Mouse (Mus musculus) forebrain, embryonic 11.5 days (tissue): ENCODE data around the gene Cyfip2. TPM values are rescaled to one million over a fixed set of nuclear protein-coding genes. Genes with fewer than 3 reads are reported as not detected.

Experiments used
- ATAC-seq: fragments of 200-750 bp; cut with Nextera tagmentation; replicated peaks from 2 replicates; pipeline ENCODE4 v1.8.0; 2017; ENCODE audit warnings: moderate TSS enrichment; ENCODE audit not compliant: low FRiP score
- DNase-seq: peaks from one replicate; pipeline ENCODE4 v3.0.0-alpha.2; 2017; ENCODE audit warnings: low spot score
- H3K27ac ChIP-seq: fragments of 300-500 bp; sonication (generic); 2 replicates; pipeline ENCODE4 v1.5.1; 2014; ENCODE audit warnings: low read depth, low read length
- H3K27me3 ChIP-seq: fragments of 300-500 bp; sonication (generic); 2 replicates; pipeline ENCODE4 v1.6.1; 2014; ENCODE audit warnings: mild to moderate bottlenecking, low read length, mixed read lengths; ENCODE audit not compliant: control insufficient read depth, insufficient read depth
- H3K36me3 ChIP-seq: fragments of 300-500 bp; sonication (generic); 2 replicates; pipeline ENCODE4 v1.6.1; 2014; ENCODE audit warnings: mild to moderate bottlenecking, low read length, moderate library complexity, mixed read lengths; ENCODE audit not compliant: control insufficient read depth, insufficient read depth
- H3K4me1 ChIP-seq: fragments of 300-500 bp; sonication (generic); replicated peaks from 2 replicates; pipeline ENCODE4 v1.6.1; 2014; ENCODE audit warnings: low read length, mixed read lengths; ENCODE audit not compliant: control insufficient read depth, insufficient read depth
- H3K4me2 ChIP-seq: fragments of 300-500 bp; sonication (generic); 2 replicates; pipeline ENCODE4 v1.6.1; 2014; ENCODE audit warnings: low read depth, mild to moderate bottlenecking, low read length, moderate library complexity, mixed read lengths; ENCODE audit not compliant: severe bottlenecking
- H3K4me3 ChIP-seq: fragments of 300-500 bp; sonication (generic); 2 replicates; pipeline ENCODE4 v1.5.1; 2014; ENCODE audit warnings: low read depth, low read length
- H3K9ac ChIP-seq: fragments of 300-500 bp; sonication (generic); 2 replicates; pipeline ENCODE4 v1.6.1; 2014; ENCODE audit warnings: low read length
- H3K9me3 ChIP-seq: fragments of 300-500 bp; sonication (generic); 2 replicates; pipeline ENCODE4 v1.6.1; 2016; ENCODE audit warnings: low read length, mixed read lengths; ENCODE audit not compliant: control insufficient read depth
- WGBS: fragments of 180-500 bp; shearing (Covaris S2); extraction: QIAGEN DNeasy Blood & Tissue Kit; methylation state at CpG from one replicate; pipeline ENCODE4 v1.1.7; 2014; 5-methylcytosine and 5-hydroxymethylcytosine counted together
- polyA plus RNA-seq: library from polyadenylated mRNA; unstranded; fragments of >200 nt; fragmentation: Nextera tagmentation; extraction: Ambion mirVana; gene quantifications from 2 replicates; pipeline ENCODE4 v1.2.1, GENCODE M21; 2014

The Cyfip2 gene
- polyA plus RNA-seq, 1 experiment from 2014 or later: 50.9 TPM

DNA sequence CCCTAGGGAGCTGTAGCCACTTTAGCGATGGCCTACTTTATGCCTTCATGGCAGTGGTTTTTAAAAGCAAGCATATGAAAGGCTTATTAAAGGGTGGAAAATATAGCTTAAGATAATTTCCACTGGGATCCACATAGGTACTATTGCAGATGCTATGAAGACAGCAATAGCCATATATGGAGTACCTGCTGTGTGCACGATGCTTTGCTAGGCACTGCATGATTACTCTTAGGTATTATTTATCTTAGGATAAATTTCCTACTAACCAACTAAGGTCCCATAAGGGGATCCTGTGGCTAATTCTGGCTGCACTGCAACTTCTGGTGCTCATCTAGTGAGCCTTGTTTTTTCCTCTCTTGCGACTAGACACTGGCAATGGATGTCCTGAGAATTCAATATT, 64.3 kb downstream of the Cyfip2 start:
- Histone ChIP-seq H3K4me1 (no peaks in the 10 kb centered on the region), H3K9me3 (no peaks in the 10 kb centered on the region), H3K36me3 (no peaks in the 10 kb centered on the region; the same call in 1 of the 2 replicates), H3K27ac (no peak overlapping the region), H3K4me2 (no peak overlapping the region), H3K4me3 (no peak overlapping the region), H3K27me3 (no peaks in the 10 kb centered on the region), H3K9ac (no peak overlapping the region)
- ATAC-seq: no peak
- 93% methylated on average over 3 of the region's 3 CpGs for WGBS
- no peak for DNase-seq

DNA sequence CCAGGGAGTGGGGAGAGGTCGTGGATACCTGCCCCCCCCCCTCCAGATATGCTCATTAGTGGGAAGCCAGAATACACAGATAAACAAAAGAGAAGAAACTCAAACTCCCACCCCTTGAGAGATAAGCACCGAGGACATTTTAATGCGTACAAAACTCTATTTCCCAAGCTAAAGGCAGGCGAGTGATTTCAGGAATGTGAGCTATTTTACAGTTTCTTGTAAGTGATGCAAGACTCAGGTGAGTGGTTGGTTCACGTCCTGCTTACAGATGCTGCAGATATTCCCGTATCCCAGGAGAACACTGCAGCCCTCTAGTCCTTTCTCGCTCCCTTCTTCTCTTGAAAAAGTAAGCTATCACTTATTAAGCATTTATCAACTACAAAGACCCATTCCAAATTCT, 66.3 kb downstream of the Cyfip2 start:
- DNase-seq: no peak
- H3K4me1 ChIP-seq: no peaks in the 10 kb centered on the region
- no peaks in the 10 kb centered on the region for H3K9me3 ChIP-seq
- no peak overlapping the region for H3K4me3 ChIP-seq
- H3K36me3 ChIP-seq: no peaks in the 10 kb centered on the region; the same call in 1 of the 2 replicates
- no peak overlapping the region for H3K9ac ChIP-seq
- 85% methylated on average over 7 of the region's 7 CpGs for WGBS
- H3K4me2 ChIP-seq: no peak overlapping the region
- ATAC-seq: no peak
- H3K27me3 ChIP-seq: no peaks in the 10 kb centered on the region
- no peak overlapping the region for H3K27ac ChIP-seq

DNA sequence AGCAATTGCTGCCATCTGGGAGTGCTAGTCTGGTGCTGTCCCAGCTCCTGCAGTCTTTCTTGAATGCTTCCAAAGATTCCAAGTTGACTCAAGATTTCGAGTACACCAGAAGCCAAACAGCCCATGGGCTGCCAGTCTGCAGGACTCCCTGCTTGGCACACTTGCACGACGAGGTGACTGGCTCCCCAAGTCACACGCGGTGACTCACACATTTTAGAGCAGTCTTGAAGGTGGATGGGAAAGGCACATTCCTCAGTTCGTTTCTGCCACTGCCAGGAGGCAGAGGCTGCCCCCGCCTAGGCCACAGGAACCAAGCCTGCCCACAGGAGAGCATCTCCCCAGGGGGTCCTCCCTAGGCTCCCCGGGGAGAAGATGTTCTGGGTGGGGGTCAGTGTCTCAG, 66.7 kb downstream of the Cyfip2 start:
- Histone ChIP-seq H3K9me3 (no peaks in the 10 kb centered on the region), H3K9ac (no peak overlapping the region), H3K27ac (no peak overlapping the region), H3K4me2 (no peak overlapping the region), H3K27me3 (no peaks in the 10 kb centered on the region), H3K4me3 (no peak overlapping the region), H3K36me3 (no peaks in the 10 kb centered on the region; the same call in 1 of the 2 replicates), H3K4me1 (no peaks in the 10 kb centered on the region)
- no peak for ATAC-seq
- DNase-seq: no peak
- WGBS: 84% methylated on average over 8 of the region's 8 CpGs

GRCm38 (mm10) chr11:46244731-46245604, 67.7 kb downstream of the Cyfip2 start:
- 80% methylated on average over 23 of the region's 23 CpGs for WGBS

GRCm38 (mm10) chr11:46241985-46242384, 70.7 kb downstream of the Cyfip2 start:
- no peaks in the 10 kb centered on the region for H3K4me1 ChIP-seq
- no peak for DNase-seq
- H3K36me3 ChIP-seq: no peaks in the 10 kb centered on the region; the same call in 1 of the 2 replicates
- no peak overlapping the region for H3K9ac ChIP-seq
- no peaks in the 10 kb centered on the region for H3K9me3 ChIP-seq
- H3K4me3 ChIP-seq: no peak overlapping the region
- H3K27ac ChIP-seq: no peak overlapping the region
- 93% methylated on average over 8 of the region's 8 CpGs for WGBS
- H3K4me2 ChIP-seq: no peak overlapping the region
- no peak for ATAC-seq
- no peaks in the 10 kb centered on the region for H3K27me3 ChIP-seq

More at GRCm38 (mm10) chr11:46244731-46245604, 67.7 kb downstream of the Cyfip2 start:
- H3K27ac ChIP-seq: no peak overlapping the region
- no peak for ATAC-seq
- H3K9ac ChIP-seq: no peak overlapping the region
- no peaks in the 10 kb centered on the region for H3K4me1 ChIP-seq
- DNase-seq: no peak
- no peak overlapping the region for H3K4me3 ChIP-seq
- H3K36me3 ChIP-seq: no peaks in the 10 kb centered on the region; the same call in 1 of the 2 replicates
- no peaks in the 10 kb centered on the region for H3K9me3 ChIP-seq
- no peaks in the 10 kb centered on the region for H3K27me3 ChIP-seq
- no peak overlapping the region for H3K4me2 ChIP-seq

GRCm38 (mm10) chr11:46241150-46241673, 71.4 kb downstream of the Cyfip2 start:
- H3K27ac ChIP-seq: no peak overlapping the region
- H3K9ac ChIP-seq: no peak overlapping the region
- H3K4me1 ChIP-seq: no peaks in the 10 kb centered on the region
- WGBS: 91% methylated on average over 7 of the region's 7 CpGs
- DNase-seq: no peak
- H3K4me2 ChIP-seq: no peak overlapping the region
- no peaks in the 10 kb centered on the region for H3K27me3 ChIP-seq
- ATAC-seq: no peak
- no peaks in the 10 kb centered on the region for H3K9me3 ChIP-seq
- no peak overlapping the region for H3K4me3 ChIP-seq
- H3K36me3 ChIP-seq: no peaks in the 10 kb centered on the region; the same call in 1 of the 2 replicates

DNA sequence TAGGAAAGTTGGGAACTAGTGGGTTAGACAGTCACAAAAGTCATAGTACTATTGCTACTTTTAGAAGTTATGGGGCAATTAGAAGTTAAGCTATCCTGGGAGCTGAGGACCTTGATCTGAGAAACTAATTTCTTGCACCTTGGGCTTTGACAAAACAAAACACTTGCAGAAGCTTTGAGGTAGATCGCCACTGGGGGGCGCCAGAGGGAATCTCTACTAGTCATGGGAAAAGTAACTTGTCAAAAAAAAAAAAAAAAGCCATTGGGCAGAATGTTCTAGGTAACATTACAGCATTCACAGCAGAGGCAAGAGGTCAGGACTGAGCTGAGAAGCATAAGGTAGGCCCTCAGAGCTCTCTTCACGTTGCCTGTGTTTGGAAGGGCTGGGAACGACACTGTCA, 75.7 kb downstream of the Cyfip2 start:
- Histone ChIP-seq H3K9me3 (no peaks in the 10 kb centered on the region), H3K27me3 (no peaks in the 10 kb centered on the region), H3K36me3 (no peaks in the 10 kb centered on the region; the same call in 1 of the 2 replicates), H3K9ac (no peak overlapping the region), H3K27ac (no peak overlapping the region), H3K4me2 (no peak overlapping the region), H3K4me3 (no peak overlapping the region), H3K4me1 (no peaks in the 10 kb centered on the region)
- 43% methylated on average over 4 of the region's 4 CpGs for whole genome bisulfite sequencing
- no peak for ATAC-seq
- peak; percentile 84 for DNase-seq

DNA sequence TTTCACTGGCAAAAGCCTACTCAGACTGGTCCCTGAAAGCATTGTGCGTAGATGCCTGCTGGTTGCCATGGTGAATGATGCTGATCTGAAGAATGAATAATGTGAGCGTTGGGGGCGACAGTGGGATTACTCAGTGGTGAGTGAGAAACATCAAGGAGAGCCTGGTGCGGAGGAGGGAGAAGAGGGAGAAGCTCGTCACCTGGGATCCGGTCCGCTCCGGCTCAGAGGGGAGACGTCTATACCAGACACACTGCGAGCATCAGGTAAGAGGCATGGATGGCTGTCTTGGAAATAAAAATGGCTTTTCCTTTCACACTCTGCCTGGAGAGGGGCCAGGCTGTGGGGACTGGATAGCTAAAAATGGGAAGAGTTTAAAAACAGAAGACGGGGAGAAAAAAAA, 77.3 kb downstream of the Cyfip2 start, which contains the start of gene Fndc9:
Gene Fndc9 (plus strand): TSS at position 198 of the 400 bp plus-strand sequence.
- DNase-seq: no peak
- Histone ChIP-seq H3K4me1 (no peaks in the 10 kb centered on the region), H3K27me3 (no peaks in the 10 kb centered on the region), H3K9me3 (no peaks in the 10 kb centered on the region), H3K9ac (no peak within 1 kb of the TSS), H3K4me2 (no peak within 1 kb of the TSS; the same call in 1 of the 2 replicates), H3K36me3 (no peaks in the 10 kb centered on the region; the same call in 1 of the 2 replicates), H3K4me3 (no peak within 1 kb of the TSS), H3K27ac (no peak within 1 kb of the TSS)
- peak; percentile 81 for ATAC-seq
- WGBS: 35% methylated on average over 11 of the region's 11 CpGs
